Mouse (Mus musculus) G1E (cell line): ENCODE data around the gene Cdk5r2.

ENCODE experiments used
- CTCF ChIP-seq: IDR thresholded peaks from 2 replicates; pipeline ENCODE4 v1.5.1; 2012; ENCODE audit warnings: low read depth, low read length, inconsistent platforms, mixed read lengths
- GATA1 ChIP-seq: IDR thresholded peaks from 2 replicates; pipeline ENCODE4 v1.6.1; 2012; ENCODE audit warnings: borderline replicate concordance, low read length, inconsistent platforms, mixed read lengths
- POLR2AphosphoS5 ChIP-seq: IDR thresholded peaks from 2 replicates; pipeline ENCODE4 v1.6.1; 2012; ENCODE audit warnings: low read depth, low read length, inconsistent platforms; ENCODE audit not compliant: insufficient replicate concordance
- TAL1 ChIP-seq: conservative IDR thresholded peaks from 2 replicates; pipeline ENCODE4 v1.6.1; 2012; ENCODE audit warnings: low read depth, low read length, inconsistent platforms, mixed read lengths

DNA sequence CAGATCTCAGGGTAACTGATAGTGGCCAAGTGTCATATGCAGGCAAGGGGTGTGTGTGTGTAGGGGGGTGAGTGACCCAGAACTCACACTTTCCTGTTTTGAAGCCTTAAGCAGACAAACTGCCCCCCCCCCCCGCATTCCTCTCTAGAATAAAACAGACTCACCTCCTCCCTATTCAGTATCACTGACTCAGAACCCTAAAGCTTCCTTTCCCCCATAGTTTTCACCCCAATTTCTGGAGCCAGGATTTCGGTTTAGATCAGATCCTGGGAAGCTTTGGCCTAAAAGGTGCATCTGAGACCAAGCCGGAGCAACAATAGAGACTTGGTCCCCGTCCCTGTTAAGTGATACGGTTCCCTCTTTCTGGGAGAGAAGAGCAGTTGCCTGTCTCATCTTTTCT lies 28.7 kb downstream of the Cdk5r2 start:
- TF ChIP-seq CTCF: no peak
- no peak for TF ChIP-seq TAL1
- TF ChIP-seq GATA1: no peak
- TF ChIP-seq POLR2AphosphoS5: no peak
